Mouse (Mus musculus): ENCODE results near the gene Ptprr. TPM values are rescaled to one million over a fixed set of nuclear protein-coding genes. Genes with fewer than 3 reads are reported as not detected.

Ptprr gene
- total and polyA plus RNA-seq, 2 experiments, result 0.09 TPM; not detected in 1

GRCm38 (mm10) chr10:116162338-116162737 is 144.3 kb downstream of the Ptprr start:
- no peaks in the 10 kb centered on the region for H3K36me3 ChIP-seq (ENCODE audit: control insufficient read depth, insufficient read depth, low read length)
- H3K27me3 ChIP-seq (ENCODE audit: control insufficient read depth, insufficient read depth, low read length), result no peaks in the 10 kb centered on the region
- no peaks in the 10 kb centered on the region for H3K79me2 ChIP-seq (ENCODE audit: control insufficient read depth, insufficient read depth, low read length)
- no peak for DNase-seq (ENCODE audit: extremely low read depth, low read depth, low spot score)
- H3K4me1 ChIP-seq (ENCODE audit: control insufficient read depth, insufficient read depth, low read length), result no peaks in the 10 kb centered on the region
- H3K9ac ChIP-seq (ENCODE audit: low read depth, low read length), result no peak overlapping the region
- no peak overlapping the region for H3K4me3 ChIP-seq (ENCODE audit: insufficient read depth, low read depth, low read length)
- TF ChIP-seq POLR2A (IDR thresholded peaks at IDR 0.05; ENCODE audit: extremely low read depth, insufficient read depth, low read length) (no peak), CTCF (IDR thresholded peaks at IDR 0.05; ENCODE audit: low read depth, low read length) (no peak)
- WGBS, result 78% methylated on average over 12 of the region's 12 CpGs
- H3K27ac ChIP-seq (replicated peaks; ENCODE audit: insufficient read depth, low read depth, low read length), result no peak overlapping the region

GRCm38 (mm10) chr10:116175324-116175883 is 157.4 kb downstream of the Ptprr start:
- WGBS, result 67% methylated on average over 10 of the region's 10 CpGs
- TF ChIP-seq CTCF (IDR thresholded peaks at IDR 0.05; ENCODE audit: low read depth, low read length) (no peak), POLR2A (IDR thresholded peaks at IDR 0.05; ENCODE audit: extremely low read depth, insufficient read depth, low read length) (no peak)
- H3K4me1 ChIP-seq (ENCODE audit: control insufficient read depth, insufficient read depth, low read length), result no peaks in the 10 kb centered on the region; the same call in 1 of the 2 replicates
- H3K79me2 ChIP-seq (ENCODE audit: control insufficient read depth, insufficient read depth, low read length), result no peaks in the 10 kb centered on the region
- H3K27ac ChIP-seq (replicated peaks; ENCODE audit: insufficient read depth, low read depth, low read length), result no peak overlapping the region
- no peaks in the 10 kb centered on the region for H3K27me3 ChIP-seq (ENCODE audit: control insufficient read depth, insufficient read depth, low read length)
- no peaks in the 10 kb centered on the region for H3K36me3 ChIP-seq (ENCODE audit: control insufficient read depth, insufficient read depth, low read length)
- no peak for DNase-seq (ENCODE audit: extremely low read depth, low read depth, low spot score)
- H3K4me3 ChIP-seq (ENCODE audit: insufficient read depth, low read depth, low read length), result no peak overlapping the region
- no peak overlapping the region for H3K9ac ChIP-seq (ENCODE audit: low read depth, low read length)

- Histone ChIP-seq H3K27ac (replicated peaks; ENCODE audit: insufficient read depth, low read depth, low read length) (no peak overlapping the region), H3K4me1 (ENCODE audit: control insufficient read depth, insufficient read depth, low read length) (no peaks in the 10 kb centered on the region; the same call in 1 of the 2 replicates), H3K4me3 (ENCODE audit: insufficient read depth, low read depth, low read length) (no peak overlapping the region), H3K36me3 (ENCODE audit: control insufficient read depth, insufficient read depth, low read length) (no peaks in the 10 kb centered on the region), H3K79me2 (ENCODE audit: control insufficient read depth, insufficient read depth, low read length) (no peaks in the 10 kb centered on the region), H3K27me3 (ENCODE audit: control insufficient read depth, insufficient read depth, low read length) (no peaks in the 10 kb centered on the region), H3K9ac (ENCODE audit: low read depth, low read length) (no peak overlapping the region)
- DNase-seq (ENCODE audit: extremely low read depth, low read depth, low spot score), result no peak
- no peak for TF ChIP-seq CTCF (IDR thresholded peaks at IDR 0.05; ENCODE audit: low read depth, low read length)
- no peak for TF ChIP-seq POLR2A (IDR thresholded peaks at IDR 0.05; ENCODE audit: extremely low read depth, insufficient read depth, low read length)
- WGBS, result 14% methylated on average over 21 of the region's 21 CpGs
Observed at GRCm38 (mm10) chr10:116177390-116178179, 159.6 kb downstream of the Ptprr start.

GRCm38 (mm10) chr10:116181235-116181634 is 163.2 kb downstream of the Ptprr start:
- no peaks in the 10 kb centered on the region for H3K27me3 ChIP-seq (ENCODE audit: control insufficient read depth, insufficient read depth, low read length)
- DNase-seq (ENCODE audit: extremely low read depth, low read depth, low spot score), result no peak

GRCm38 (mm10) chr10:116182221-116182620 is 164.2 kb downstream of the Ptprr start:
- Histone ChIP-seq H3K9ac (ENCODE audit: low read depth, low read length) (no peak overlapping the region), H3K4me1 (ENCODE audit: control insufficient read depth, insufficient read depth, low read length) (no peaks in the 10 kb centered on the region; the same call in 1 of the 2 replicates), H3K79me2 (ENCODE audit: control insufficient read depth, insufficient read depth, low read length) (no peaks in the 10 kb centered on the region), H3K27me3 (ENCODE audit: control insufficient read depth, insufficient read depth, low read length) (no peaks in the 10 kb centered on the region), H3K27ac (replicated peaks; ENCODE audit: insufficient read depth, low read depth, low read length) (no peak overlapping the region), H3K4me3 (ENCODE audit: insufficient read depth, low read depth, low read length) (no peak overlapping the region), H3K36me3 (ENCODE audit: control insufficient read depth, insufficient read depth, low read length) (no peaks in the 10 kb centered on the region)
- no peak for TF ChIP-seq CTCF (IDR thresholded peaks at IDR 0.05; ENCODE audit: low read depth, low read length)
- TF ChIP-seq POLR2A (IDR thresholded peaks at IDR 0.05; ENCODE audit: extremely low read depth, insufficient read depth, low read length), result no peak
- DNase-seq (ENCODE audit: extremely low read depth, low read depth, low spot score), result no peak
- WGBS, result 79% methylated on average over 5 of the region's 5 CpGs

More at GRCm38 (mm10) chr10:116181235-116181634, 163.2 kb downstream of the Ptprr start:
- Histone ChIP-seq H3K27ac (replicated peaks; ENCODE audit: insufficient read depth, low read depth, low read length) (no peak overlapping the region), H3K9ac (ENCODE audit: low read depth, low read length) (no peak overlapping the region), H3K36me3 (ENCODE audit: control insufficient read depth, insufficient read depth, low read length) (no peaks in the 10 kb centered on the region), H3K79me2 (ENCODE audit: control insufficient read depth, insufficient read depth, low read length) (no peaks in the 10 kb centered on the region), H3K4me3 (ENCODE audit: insufficient read depth, low read depth, low read length) (no peak overlapping the region), H3K4me1 (ENCODE audit: control insufficient read depth, insufficient read depth, low read length) (no peaks in the 10 kb centered on the region; the same call in 1 of the 2 replicates)
- WGBS, result 85% methylated on average over 5 of the region's 5 CpGs
- TF ChIP-seq CTCF (IDR thresholded peaks at IDR 0.05; ENCODE audit: low read depth, low read length) (no peak), POLR2A (IDR thresholded peaks at IDR 0.05; ENCODE audit: extremely low read depth, insufficient read depth, low read length) (no peak)

GRCm38 (mm10) chr10:116183258-116183657 is 165.2 kb downstream of the Ptprr start:
- H3K4me3 ChIP-seq (ENCODE audit: insufficient read depth, low read depth, low read length), result no peak overlapping the region
- no peak overlapping the region for H3K27ac ChIP-seq (replicated peaks; ENCODE audit: insufficient read depth, low read depth, low read length)
- whole genome bisulfite sequencing, result 39% methylated on average over 3 of the region's 3 CpGs
- no peaks in the 10 kb centered on the region for H3K79me2 ChIP-seq (ENCODE audit: control insufficient read depth, insufficient read depth, low read length)
- H3K9ac ChIP-seq (ENCODE audit: low read depth, low read length), result no peak overlapping the region
- no peak for TF ChIP-seq POLR2A (IDR thresholded peaks at IDR 0.05; ENCODE audit: extremely low read depth, insufficient read depth, low read length)
- H3K4me1 ChIP-seq (ENCODE audit: control insufficient read depth, insufficient read depth, low read length), result no peaks in the 10 kb centered on the region
- H3K36me3 ChIP-seq (ENCODE audit: control insufficient read depth, insufficient read depth, low read length), result no peaks in the 10 kb centered on the region
- no peaks in the 10 kb centered on the region for H3K27me3 ChIP-seq (ENCODE audit: control insufficient read depth, insufficient read depth, low read length)
- no peak for DNase-seq (ENCODE audit: extremely low read depth, low read depth, low spot score)
